Mouse (Mus musculus) ovary, postnatal 14 days (tissue): ENCODE measurements around the gene Dnajc11.

ENCODE experiments used
- DNase-seq: peaks from one replicate; pipeline ENCODE4 v3.0.0; 2022; ENCODE audit warnings: low spot score

Dnajc11 gene

DNA sequence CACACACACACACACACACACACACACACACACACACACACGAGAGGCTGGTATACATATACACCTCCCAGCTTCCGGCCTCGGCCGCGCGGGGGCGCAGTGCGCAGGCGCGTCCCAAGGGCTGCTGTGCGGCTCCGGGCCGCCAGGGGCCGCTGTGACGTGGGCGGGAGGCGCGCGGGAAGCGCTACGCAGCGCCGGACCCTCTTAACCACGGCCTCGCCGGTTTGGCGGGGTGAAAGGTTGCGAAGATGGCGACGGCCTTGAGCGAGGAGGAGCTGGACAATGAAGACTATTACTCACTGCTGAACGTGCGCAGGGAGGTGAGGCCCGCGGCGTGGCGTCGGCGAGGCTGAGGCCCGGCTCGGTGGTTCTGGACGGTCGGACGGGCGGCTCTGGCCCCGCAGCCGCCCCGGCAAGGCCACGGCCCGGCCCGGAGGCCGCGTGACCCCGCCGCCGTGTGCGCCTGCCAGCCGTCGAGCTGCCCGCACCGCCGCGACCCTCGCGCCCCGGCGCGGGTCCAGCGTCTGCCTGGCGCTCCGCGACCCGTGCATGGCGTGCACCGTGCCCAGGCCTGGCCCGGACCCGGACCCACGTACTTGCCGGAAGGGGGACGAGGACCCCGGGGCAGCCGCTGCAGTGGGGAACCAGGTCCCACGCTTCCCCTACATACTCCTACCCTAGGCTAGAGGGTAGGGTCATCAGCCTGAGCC, at the start of gene Dnajc11:
Gene Dnajc11 (plus strand): TSS at position 187 of the 710 bp plus-strand sequence.
- peak; percentile 98 for DNase-seq

DNA sequence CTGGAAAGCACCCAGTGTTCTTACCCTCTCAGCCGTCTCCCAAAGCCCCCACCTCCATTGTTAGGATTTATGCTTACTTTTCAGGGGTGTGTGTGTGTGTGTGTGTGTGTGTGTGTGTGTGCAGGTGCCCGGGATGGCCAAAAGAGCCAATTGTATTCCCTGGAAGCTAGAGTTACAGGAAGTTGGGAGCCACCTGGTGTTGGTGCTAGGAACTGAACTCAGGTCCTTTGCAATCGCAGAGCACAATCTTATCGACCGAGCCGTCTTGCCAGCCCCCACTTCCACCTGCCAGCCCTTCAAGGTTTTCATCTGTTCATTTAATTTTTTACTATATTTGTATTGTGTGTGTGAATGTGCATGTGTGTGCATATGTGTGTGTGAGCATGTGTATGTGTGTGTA, 40.2 kb upstream of the Dnajc11 start:
- DNase-seq: no peak

DNA sequence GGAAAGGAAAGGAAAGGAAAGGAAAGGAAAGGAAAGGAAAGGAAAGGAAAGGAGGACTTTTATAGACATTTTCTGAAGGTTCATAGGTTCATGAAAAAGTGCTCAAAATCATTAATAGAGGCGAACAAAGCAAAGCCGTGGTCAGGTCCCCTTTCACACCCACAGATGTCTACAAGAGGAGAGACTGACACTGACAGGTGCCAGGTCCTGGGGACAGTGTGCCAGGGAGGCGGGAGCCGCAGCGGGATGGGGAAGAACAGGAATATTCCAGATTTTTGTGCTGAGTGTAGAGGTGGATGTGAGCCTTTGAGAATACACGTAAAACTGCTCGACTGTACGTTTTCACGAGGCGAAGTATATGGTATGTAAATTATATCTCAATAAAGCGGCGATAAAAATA, 38.6 kb upstream of the Dnajc11 start:
- DNase-seq: no peak

DNA sequence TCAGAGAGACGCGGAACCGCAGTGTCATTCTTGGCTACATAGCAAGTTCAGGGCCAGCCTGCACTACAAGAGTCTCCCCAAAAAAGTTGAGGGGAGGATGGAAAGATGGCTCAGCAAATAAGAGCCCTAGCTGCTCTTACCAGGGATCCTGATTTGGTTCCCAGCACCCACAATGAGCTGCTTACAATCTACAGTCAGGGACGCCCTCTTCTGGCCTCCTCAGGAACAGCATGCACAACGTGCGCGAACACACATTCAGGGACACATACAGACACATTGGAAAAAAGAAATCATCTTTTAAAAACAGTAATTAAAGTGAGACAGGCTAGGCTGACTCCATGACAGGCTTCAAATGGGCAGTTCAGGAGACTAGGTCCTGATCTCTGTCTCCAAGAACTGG, 37.9 kb upstream of the Dnajc11 start:
- DNase-seq: no peak

DNA sequence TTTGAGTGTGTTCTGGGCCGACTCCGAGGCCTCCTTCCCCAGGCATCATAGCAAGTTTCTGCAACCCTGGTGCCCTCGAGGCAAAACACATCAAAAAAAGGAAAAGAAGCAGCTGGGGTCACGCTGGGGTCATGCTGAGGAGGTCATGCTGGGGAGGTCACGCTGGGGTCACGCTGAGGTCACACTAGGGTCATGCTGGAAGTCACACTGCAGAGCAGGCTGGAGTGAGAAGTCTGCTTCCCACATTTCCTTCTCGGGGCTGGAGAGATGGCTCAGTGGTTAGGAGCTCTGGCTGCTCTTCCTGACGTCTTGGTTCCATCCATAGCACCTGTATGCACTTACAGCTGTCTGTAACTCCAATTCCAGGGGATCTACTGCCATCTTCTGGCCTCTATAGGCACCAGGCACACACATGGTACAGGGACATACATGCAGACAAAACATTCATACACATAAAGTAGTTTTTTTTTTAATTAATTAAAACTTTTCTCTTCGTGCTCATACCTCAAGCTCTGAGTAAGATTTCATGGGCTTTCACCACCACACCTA, 36.3 kb upstream of the Dnajc11 start:
- DNase-seq: no peak

DNA sequence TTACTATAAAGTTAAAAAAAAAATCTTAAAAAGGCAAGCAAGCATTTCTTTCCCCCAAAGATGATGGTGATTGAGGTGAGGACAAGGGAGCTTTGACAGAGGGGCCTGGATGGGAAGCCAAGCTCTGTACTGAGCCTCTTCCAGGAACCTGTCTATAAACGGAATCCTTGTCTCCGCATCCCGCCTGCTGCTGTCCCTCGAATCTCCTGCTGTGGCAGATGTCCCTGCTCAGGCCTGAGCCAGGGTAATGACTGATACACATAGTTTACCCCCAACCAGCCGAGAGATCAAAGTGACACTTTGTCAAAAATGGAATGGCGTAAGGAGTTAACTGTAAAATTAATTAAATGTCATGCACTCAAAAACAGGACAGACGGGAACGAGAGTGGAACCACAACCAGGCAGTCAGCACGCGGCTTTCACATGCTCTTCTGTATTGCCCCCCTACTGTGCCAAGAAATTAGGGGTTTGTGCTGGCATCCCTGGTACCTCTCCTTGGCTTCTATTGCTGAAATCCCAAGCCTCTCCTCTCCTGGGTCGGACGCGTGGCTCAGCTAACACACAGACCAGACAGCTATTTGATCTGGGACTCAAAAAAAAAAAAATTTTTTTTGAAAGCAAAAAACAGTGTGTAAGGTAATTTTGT, 34.8 kb upstream of the Dnajc11 start:
- DNase-seq: no peak

DNA sequence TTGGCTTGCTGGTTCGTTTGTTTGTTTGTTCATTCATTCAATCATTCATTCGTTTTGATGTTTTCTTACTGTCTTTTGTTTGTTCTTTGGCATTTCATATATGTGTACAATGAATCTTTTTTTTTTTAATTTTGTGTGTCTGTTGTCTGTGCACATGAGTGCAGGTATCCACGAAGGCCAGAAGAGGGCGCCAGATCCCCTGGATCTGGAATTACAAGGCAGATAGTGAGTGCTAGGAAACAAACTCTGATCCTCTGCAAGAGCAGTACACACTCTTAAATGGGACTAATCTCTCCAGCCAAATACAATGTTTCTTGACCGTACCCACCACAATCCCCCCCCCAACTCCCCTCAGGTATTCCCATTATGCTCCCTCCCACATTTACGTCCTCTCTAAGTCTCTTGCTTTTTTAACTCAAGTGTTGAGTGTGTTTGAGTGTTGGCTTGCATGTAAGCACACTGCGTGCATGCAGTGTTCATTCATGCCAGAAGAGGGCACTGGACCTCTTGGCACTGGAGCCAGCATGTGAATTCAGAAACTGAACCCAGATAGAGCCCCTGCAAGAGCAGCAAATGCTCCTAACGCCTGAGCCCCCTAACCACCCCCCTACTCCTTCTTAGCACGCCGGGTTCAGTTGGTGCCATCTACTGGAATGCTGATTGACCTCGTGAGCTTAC, 33.6 kb upstream of the Dnajc11 start:
- DNase-seq: no peak

DNA sequence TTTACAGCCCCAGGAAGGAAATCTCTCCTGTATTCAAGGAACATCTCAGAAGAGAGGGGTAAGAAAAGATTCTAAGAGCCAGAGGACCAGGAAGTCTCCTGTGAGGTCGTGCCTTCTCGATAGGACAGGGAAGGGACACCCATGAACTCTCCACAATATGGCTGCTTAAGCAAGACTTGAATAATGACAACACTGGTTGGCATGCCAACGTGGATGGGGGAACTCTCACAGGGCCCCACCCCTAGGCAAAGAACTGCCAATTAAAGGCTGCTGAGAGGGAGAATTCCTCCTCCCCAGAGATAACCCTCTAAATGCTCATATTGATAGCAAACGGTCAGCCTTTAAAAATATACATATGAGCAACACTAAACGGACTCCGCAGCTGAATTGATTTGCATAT, 32.8 kb upstream of the Dnajc11 start:
- DNase-seq: no peak

DNA sequence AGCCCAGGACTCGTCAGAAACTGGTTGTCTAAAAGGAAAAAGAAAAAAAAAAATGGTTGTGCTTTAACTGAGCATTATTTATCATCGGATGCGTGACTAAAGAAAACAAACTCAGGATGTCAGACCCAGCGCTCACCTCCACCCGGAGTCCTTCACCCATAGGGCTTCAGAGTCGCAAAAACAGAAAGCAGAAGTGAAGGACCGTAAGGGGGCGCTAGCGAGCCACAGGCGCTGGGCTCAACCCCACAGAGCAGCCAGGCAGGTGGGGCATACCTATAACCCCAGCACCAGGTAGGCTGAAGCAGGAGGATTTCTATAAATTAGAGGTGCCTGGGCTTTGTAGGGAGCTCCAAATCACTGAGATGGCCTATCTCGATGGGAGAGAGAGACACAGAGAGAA, 32.1 kb upstream of the Dnajc11 start:
- DNase-seq: no peak

DNA sequence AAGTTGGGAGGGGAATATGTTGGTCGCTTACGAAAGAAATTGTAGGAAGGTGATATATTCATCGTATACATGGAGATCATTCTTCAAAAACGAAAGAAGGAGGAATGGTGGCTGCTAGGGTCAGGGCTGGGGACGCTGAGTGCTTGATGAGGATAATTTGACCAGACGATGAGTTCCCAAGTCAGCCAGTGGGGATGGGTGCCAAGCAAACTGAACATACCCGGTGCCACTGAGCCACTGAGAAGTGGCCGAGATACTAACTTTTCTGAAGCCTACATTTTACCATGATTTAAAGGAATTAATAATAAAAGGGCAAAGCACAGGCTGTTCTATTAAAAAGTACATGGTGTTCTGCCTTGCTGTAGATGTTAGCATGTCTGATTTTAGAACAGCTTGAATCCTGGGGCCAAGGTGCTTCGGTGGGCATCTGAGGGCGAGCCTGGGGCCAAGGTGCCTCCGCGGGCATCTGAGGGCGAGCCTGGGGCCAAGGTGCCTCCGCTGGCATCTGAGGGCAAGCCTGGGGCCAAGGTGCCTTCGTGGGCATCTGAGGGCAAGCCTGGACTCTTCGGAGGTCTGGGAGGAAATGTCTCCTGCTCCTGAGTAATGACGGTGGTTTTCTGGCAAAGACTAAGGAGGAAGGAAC, 31.3 kb upstream of the Dnajc11 start:
- DNase-seq: no peak

DNA sequence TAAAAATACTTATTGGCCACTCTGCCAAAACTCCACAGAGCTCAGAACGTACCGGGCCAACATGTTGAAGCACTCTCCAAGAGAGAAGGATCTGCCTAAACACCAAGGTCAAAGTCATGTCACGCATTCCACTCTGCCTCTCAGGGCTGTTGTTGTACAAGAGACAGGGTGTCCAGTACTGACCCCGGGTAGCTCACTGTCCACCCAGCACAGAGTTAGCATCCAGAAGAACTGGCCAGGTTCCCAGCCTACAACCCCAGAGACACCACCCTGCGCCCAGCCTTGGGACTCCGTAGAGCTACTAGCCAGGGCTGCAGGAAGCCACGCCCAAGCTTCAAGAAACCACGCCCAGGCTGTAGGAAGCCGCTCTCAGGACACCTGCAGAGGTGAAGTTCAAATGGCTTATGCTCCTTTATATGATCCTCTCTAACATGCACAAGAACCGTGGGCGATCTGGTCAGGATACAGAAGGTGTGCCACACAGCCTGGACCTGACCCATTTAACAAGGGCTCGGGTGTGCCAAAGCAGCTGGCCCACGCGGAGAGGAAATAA, 30.7 kb upstream of the Dnajc11 start:
- peak; percentile 25 for DNase-seq

DNA sequence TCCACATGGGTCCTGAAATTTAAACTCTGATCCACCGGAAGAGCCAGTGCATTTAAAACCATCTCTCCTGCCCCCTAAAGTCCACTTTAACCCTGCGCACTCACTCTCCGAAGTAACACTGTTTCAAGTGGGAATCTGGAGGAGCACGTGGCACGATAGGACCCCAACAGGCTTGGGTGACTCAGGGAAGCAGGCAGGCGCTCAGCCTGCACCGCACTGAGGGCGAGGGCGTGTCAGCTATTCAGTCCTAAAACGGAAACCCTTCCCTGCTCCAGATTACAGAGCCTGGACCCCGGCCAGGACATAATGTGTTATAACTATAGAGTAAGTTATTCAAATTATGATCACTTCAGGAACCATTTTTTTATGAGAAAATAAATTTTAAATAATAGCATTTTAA, 29.4 kb upstream of the Dnajc11 start:
- no peak for DNase-seq

DNA sequence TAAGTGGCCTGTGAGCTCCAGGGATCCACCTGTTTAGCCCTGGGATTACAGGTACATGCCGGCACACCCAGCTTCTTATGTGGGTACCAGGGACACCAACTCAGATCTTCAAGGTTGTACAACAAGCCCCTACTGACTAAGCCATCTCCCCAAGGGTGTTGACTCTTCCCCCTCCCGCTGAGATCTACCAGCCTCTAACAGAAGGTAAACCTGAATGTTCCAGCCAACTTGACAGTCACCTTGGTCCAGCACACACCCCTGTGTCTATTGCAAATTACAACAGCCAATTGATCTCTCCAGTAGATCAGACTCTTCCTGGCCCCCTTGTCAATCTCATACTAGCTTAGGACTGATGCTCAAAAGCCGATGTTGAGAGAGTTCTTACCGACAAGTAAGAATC, 27.9 kb upstream of the Dnajc11 start:
- no peak for DNase-seq

DNA sequence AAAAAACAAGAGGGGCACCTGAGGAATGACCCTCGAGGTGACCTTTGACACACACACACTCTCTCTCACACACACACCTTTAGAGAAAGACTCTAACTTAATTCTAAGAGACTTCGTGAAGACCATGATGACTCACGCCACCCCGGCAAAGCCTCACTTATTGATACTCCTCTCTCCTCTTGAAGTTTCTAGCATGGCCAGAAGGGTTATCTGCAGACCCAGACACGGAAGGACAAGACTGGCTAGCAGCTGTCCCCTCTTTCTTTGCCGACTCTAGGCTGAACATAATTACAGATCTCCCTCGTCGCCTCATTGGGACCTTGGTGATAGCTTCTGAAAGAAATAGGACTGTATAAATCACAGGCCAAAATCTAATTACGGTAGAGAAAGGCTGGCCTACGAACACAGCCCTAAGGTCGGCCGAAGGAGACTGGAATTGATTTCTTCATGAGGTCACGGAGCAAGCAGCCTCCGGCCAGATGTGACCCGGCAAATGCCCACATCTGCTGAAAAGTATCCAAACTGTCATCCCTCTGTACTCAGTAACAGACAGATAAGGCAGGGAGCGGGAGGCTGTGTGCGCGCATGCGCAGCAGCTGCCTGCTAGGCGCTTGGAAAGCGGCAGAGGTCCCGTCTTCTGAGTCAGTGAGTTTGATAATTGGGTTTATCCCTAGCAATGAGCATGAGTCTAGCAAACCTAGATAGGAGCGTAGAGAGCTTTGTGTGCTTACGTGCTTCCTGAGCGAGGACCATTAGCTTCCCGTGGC, 25.7 kb upstream of the Dnajc11 start:
- no peak for DNase-seq

DNA sequence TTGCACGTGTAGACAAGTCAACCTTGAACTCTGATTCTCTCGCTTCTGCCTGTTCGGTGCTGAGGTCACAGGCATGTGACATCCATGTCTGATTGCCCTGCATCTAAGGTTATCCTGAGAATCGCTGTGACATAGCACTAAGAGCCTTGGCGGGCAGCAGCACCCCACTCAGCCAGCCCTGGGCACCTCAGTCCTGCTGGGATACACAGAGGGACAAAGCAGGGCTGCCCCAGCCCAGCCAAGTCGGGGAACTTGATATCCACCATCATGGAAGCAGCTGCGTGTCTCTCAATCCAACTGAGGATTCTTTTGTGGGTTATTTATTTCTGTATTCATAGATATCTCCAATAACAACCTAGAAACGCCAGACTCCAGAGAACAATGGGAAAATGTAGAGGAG, 24.7 kb upstream of the Dnajc11 start:
- DNase-seq: no peak

DNA sequence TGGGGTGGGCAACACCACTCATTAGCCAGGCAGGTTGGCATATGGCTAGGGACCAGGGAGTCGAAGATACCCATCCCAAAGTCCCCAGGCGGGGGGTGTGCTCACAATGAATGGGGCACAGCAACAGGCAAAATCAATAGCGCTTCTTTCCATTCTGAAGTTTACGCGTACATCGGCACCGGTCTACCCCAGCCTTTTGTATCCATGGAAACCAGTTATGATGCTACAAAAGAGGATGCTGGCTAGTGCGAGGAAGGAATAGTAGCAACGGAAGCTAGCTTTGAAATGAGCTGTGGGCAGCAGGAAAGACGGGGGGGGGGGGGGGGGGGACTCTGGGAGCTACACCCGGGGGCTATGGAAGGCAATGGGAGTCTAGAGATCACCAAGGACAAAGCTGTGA, 17.2 kb upstream of the Dnajc11 start:
- no peak for DNase-seq

DNA sequence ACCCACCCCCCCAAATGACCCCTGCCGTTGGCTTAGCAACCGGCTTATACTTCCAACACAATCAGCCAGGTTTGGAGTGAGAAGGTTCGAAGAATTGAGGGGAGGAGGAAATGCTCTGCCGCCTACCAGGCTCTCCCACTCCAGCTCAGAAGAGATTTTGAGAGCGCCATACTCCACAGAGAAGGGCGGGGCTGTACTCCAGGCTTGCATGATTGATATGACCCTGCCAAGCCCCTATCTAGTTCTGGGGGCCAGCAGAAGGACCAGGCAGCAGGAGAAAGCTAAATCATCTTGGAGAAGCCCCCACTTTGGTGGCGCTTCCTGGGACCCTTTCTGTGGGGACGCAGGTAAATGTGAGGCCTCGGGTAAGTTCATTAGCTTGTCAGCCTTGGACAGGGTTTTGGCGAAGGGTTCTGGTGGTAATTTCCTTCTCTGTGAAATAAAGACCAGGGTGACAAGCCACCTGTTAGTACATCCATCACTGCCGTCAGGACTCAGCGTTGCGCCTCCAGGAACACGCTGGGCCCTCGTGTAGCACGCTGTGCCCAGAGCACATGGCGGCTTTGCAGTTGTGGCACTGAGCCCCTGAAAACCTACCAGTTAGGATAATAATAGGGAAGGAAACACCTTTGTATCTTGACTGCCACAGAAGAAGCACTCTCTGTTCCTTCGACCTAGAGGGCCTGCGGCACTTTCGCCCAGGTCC, 14.2 kb upstream of the Dnajc11 start:
- no peak for DNase-seq

DNA sequence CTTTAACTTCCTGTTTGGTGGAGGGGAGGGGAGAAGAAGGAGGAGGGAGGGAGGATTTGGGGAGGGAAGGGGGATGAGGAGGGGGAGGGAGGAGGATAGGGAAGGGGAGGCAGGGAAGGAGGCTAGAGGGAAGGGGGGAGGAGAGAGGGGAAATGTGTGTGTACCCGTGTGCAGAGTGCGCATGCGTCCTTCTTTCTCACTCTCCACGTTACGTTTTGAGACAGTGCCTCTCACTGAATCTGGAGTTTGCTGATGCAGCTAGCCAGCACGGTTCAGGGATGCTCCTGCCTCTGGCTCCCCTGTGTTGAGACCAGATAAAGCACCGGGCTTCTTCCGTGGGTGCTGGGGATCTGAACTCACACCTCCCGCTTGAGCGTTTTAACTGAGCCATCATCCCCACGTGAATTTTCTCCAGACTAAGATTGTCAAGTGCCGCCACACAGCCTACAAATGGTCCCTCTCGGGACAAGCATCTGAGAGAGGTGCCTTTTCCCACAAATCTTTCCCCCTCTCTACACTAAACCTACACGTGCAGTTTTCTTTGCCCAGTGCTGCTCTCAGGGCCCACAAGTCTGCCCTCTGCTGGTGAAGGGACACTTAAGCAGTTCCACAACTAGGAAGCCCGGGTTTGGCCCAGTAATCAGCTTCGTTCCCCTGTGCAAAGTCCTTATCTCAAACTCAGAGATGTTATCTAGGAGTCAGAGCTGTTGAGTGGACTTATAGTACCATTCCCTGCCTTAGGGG, 13.4 kb upstream of the Dnajc11 start:
- DNase-seq: peak; percentile 22

DNA sequence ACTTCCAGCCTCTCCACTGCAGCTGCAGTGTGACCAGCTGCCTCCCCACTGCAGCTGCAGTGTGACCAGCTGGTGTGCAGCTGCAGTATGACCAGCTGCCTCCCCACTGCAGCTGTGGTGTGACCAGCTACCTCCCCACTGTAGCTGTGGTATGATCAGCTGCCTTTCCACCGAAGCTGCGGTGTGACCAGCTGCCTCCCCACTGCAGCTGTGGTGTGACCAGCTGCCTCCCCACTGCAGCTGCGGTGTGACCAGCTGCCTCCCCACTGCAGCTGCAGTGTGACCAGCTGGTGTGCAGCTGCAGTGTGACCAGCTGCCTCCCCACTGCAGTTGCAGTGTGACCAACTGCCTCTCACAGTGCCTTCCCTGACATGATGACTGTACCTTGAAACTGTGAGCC, 11.4 kb upstream of the Dnajc11 start:
- DNase-seq: no peak
